Mouse (Mus musculus) neural tube, embryonic 10.5 days (tissue): ENCODE measurements around the gene Fam114a1.

Experiments
- DNase-seq: peaks from one replicate; pipeline ENCODE4 v3.0.0-alpha.2; 2017; ENCODE audit warnings: low spot score; ENCODE audit errors: extremely low spot score

The Fam114a1 gene

GRCm38 (mm10) chr5:65003946-65004535, 34.2 kb downstream of the Fam114a1 start:
- DNase-seq = no peak

GRCm38 (mm10) chr5:65005251-65005650, 35.4 kb downstream of the Fam114a1 start:
- DNase-seq = no peak

DNA sequence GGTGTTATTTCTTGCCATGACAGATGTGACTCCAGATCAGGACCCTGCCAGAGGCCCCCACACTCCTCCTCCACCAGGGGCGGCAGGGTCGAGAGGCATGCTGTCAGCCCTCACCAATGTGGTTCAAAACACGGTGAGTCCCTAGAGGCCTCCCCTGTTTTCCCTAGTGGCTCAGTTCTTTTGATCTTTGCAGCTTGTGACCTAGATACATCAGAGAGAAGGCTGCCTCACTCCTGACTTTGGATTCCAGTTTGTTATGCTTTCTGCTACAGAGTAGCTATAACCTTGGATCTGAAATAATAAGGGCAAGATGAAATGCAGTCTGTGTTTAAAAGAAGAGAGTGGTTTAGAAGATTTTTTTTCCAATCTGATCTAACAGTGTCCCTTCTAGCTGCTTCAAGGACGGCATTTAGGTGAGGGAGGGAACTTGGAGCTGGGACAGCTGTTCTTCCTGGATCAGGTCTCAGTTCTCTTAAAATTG, 36.2 kb downstream of the Fam114a1 start:
- DNase-seq = peak; percentile 17

GRCm38 (mm10) chr5:65011901-65012573, 42.2 kb downstream of the Fam114a1 start:
- DNase-seq = no peak

GRCm38 (mm10) chr5:65015508-65015907, 45.6 kb downstream of the Fam114a1 start:
- DNase-seq = no peak

DNA sequence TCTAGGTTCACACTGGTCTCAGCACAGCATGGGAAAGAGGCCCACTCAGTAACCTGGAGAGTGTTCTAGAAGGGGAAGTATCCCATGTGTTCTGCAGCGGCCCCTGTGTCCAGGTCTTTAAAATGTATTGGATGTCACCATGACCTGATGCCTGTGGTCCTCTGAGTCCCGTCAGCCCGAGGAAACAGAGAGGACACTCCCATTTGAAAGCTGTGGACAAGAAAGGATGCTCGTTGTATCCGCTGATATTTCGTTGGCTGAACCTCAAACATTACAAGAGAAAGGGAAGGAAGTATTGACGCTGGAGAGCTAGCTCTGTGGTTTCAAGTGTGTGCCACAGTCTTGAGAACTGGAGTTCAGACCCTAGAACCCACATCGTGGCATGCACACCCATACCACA, 49.2 kb downstream of the Fam114a1 start:
- DNase-seq = no peak

DNA sequence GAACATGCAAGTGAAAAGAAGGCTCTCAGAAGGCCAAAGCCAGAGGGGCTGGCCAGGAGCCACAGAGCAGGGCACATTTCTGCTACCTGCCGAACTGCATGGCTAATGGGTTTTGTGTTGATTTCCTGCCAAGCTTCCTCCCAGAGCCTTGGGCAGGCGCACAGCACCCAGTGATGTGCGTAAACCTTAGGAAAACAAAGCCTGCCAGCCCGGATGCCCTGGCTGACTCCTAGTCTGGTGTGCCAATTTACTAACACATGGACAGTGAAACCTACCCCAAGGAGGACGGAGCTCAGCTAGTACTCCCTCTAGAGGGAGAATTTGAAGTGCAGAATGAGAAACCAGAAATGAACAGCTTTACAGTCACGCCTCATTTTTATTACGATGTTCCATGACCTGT, 50.0 kb downstream of the Fam114a1 start:
- no peak for DNase-seq

DNA sequence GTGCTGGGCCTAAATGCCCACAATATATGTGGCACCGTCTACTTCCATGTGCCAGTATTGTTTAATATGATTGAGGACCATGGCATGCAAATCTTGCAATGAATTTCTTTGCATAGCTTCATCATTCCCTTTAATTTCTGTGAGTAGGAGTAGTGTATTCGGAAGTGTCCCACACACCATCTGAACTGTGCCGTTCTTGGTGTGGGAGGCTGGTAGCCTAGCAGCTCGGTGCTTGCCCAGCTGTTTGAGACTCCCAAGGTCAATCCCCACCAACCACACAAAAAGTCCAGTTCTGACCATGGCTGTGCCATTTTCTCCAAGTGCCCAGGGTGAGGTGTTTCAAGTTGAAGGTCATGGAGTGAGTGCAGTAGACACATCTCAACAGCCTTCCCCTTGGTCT, 52.1 kb downstream of the Fam114a1 start:
- DNase-seq = no peak

GRCm38 (mm10) chr5:65024641-65025040, 54.8 kb downstream of the Fam114a1 start:
- no peak for DNase-seq

DNA sequence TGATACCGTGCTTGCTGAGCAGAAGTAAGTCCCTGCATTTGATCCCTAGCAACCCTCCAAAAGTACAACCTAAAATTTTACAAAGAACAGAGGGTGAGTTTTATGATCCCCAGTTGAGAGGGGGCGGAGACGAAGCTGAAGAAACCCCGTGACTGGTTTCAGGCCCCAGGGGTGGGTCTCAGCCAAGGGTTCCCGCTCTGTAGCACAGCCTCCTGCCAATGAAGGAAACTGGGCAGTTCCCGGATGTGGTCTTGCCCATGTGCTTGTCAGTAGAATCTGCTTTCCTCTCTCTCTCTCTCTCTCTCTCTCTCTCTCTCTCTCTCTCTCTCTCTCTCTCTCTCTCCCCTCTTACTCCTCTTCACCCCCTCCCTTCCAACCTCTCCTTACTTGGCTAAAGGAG, 56.0 kb downstream of the Fam114a1 start:
- no peak for DNase-seq

- no peak for DNase-seq
These were observed 56.9 kb downstream of the Fam114a1 start for GRCm38 (mm10) chr5:65026776-65027175.

DNA sequence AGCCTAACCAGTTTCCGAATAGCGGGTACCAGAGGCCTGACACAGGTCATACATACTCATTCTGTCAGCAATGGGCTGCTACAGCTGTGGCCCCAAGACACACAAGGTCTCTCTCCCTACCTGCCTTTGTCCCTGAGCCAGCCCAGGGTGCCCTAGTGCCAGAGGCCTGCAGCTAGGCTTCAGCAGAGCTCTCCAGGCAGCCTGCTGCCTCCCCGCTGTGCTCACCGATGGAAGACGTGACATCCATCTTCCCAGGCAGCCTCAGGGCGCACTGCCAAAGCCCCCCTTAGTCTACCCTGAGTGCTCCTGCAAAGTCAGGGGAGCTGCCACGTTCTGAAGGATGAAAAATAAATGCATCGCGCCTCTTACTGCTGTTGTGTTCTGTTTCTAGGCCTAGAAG, 58.1 kb downstream of the Fam114a1 start:
- DNase-seq = no peak

DNA sequence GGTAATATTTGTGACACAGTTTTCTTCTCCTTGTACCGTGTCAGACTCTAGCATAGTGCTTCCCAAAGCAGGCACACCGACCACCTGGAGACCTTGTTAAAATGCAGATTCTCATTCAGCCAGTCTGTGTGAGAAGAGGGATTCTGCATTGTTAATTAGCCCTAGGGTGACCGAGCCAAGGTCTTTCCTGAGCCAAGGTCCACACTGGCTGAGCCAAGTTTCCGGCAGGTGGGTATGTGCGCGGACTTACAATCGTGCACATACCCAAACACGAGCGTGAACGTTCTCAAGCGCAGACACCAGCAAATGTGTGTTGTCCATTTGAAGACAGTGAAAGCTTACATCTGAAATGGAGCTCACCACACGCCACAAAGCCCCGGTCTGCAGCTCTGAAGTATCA, 66.7 kb downstream of the Fam114a1 start:
- no peak for DNase-seq

DNA sequence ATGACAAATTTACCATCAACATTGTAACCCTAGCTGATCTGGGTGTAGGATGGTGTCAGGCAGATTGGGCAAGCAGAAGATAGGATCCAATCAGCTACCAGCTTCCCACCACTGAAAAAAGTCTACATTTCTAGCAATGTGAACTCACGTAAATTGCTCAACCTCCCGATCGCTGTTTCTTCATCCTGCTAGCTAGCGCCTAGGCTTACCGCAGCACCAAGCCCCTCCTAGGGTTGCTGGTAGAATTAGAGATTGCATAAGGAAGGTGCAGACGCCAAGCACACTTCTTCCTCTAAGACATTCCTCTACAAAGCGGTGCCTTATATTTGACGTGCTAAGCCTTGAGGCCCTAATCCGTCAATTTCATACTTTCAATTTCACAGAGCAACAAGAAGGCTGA, 68.4 kb downstream of the Fam114a1 start:
- DNase-seq = no peak

GRCm38 (mm10) chr5:65038811-65039571, 69.1 kb downstream of the Fam114a1 start:
- DNase-seq = no peak

- DNase-seq = no peak
These were observed 70.6 kb downstream of the Fam114a1 start for GRCm38 (mm10) chr5:65040463-65040862.

GRCm38 (mm10) chr5:65043407-65043895, 73.6 kb downstream of the Fam114a1 start:
- DNase-seq = no peak

- no peak for DNase-seq
These were observed 75.9 kb downstream of the Fam114a1 start for GRCm38 (mm10) chr5:65045642-65046370.

DNA sequence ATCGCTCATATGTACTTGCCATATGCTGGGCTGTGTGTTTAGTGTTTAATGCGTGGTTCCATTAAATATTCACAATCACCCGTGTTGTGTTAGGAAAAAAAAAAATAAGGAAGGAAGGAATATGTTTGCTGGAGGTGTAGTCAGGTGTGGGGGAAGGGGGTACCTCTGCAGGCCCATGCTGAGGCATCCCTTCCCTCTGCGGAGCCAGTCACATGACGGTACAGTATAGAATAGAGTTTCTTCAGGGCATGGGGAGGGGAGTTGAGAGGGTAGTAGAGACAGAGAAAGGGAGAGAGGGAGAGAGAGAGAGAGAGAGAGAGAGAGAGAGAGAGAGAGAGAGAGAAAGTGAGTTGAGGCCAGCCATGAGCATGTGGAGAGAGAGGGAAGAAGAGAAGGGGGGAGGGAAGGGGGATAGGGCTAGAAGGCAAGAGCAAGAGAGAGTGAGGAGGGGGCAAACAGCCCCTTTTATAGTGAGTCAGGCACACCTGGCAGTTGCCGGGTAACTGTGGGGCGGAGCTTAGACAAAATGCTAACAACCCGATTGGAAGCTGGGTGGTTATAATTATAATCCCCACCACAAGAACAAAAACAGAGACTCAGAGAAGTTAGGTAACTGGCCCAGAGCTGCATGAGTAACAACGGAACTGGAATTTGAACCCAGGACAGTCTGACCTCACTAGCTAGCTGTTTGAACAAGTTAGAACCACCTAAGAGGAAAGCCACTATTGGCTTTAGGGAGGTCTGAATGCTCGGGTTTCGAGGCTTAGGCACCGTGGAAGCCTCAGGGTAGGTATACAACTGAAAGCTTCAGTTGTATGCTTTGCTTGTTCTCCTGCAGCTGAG, 76.8 kb downstream of the Fam114a1 start:
- DNase-seq = no peak

DNA sequence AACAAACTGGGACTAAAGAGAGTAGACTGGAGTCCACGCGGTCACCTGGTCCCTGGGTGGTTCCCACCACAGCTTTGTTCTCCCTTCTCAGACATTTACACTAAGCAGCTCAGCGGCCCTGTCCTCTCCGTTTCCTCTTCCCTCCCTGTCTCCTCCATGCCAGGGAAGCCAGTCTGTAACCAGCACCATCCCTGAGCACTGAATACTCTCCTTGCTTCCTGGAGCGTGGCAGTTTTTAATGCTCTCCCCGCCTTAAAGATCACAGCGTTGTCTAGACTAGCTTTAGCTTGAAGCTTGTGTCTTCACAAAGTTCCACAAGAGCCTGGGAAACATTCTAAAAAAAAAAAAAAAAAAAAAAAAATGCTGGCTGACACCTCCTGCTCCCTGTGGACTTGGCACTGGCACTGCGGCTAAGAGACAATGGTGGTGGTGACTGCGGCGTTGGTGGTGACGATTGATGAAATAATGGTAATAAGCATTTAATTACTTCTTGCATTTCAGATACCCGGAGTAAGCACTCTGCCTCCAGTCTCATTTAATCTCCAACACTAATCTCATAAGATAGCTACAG, 77.5 kb downstream of the Fam114a1 start:
- no peak for DNase-seq
